Mouse (Mus musculus): ENCODE data around the gene Foxn3. TPM values are rescaled to one million over a fixed set of nuclear protein-coding genes. Genes with fewer than 3 reads are reported as not detected.

Gene Foxn3
- total and polyA plus RNA-seq, 3 experiments: 9.7 to 26.8 (median 11.0) TPM

GRCm38 (mm10) chr12:99433402-99433801 is 130.0 kb downstream of the Foxn3 start:
- no peak for TF ChIP-seq HCFC1 (IDR thresholded peaks at IDR 0.05; ENCODE audit: low read depth, low read length)
- no peak for TF ChIP-seq SMC3 (IDR thresholded peaks at IDR 0.05; ENCODE audit: low read depth, low read length)
- TF ChIP-seq USF1 (IDR thresholded peaks at IDR 0.05; ENCODE audit: low read depth, low read length): no peak
- no peak for TF ChIP-seq ZKSCAN1 (IDR thresholded peaks at IDR 0.05; ENCODE audit: borderline replicate concordance, low read depth, low read length)
- TF ChIP-seq KAT2A (IDR thresholded peaks at IDR 0.05; ENCODE audit: insufficient replicate concordance, low read length): no peak
- no peak for TF ChIP-seq MAX (IDR thresholded peaks at IDR 0.05; ENCODE audit: low read length)
- no peak for TF ChIP-seq ETS1 (conservative IDR thresholded peaks at IDR 0.05; ENCODE audit: low read depth, low read length)
- dilution Hi-C loops (cut with MboI; ENCODE audit: extremely low pct_ligation_motif_present, extremely low pct_unique_long_range_greater_than_20kb, low sequenced_read_pairs): no loop called here

GRCm38 (mm10) chr12:99431541-99431940 is 131.8 kb downstream of the Foxn3 start:
- Histone ChIP-seq H3K36me3 (replicated peaks in 1 of 2; ENCODE audit: control insufficient read depth in 1 of 2, insufficient read depth in 1 of 2, low read length in 1 of 2) (peaks cover 7 to 20% of the 10 kb centered on the region in 2 experiments), H3K4me1 (ENCODE audit: control insufficient read depth in 1 of 2, insufficient read depth in 2 of 2) (peaks cover 0 to 4% of the 10 kb centered on the region in 2 experiments; a peak in 3 of 4 replicates), H3K27me3 (replicated peaks) (no peaks in the 10 kb centered on the region), H3K9me3 (replicated peaks; ENCODE audit: low read length) (no peaks in the 10 kb centered on the region), H3K79me2 (replicated peaks; ENCODE audit: control insufficient read depth, extremely low read depth, insufficient read depth, poor library complexity, severe bottlenecking) (no peaks in the 10 kb centered on the region), H3K4me2 (ENCODE audit: insufficient read depth, low read depth, poor library complexity, severe bottlenecking) (no peak overlapping the region), H3K27ac (ENCODE audit: insufficient read depth, low read depth) (no peak overlapping the region), H3K4me3 (replicated peaks in 1 of 3; ENCODE audit: low read depth in 2 of 3, low read length in 2 of 3, poor library complexity in 1 of 3) (no peak overlapping the region), H3K9ac (ENCODE audit: insufficient read depth, low read depth) (no peak overlapping the region)
- TF ChIP-seq CHD1 (IDR thresholded peaks at IDR 0.05; ENCODE audit: low read depth, low read length) (no peak), MEF2A (IDR thresholded peaks at IDR 0.05; ENCODE audit: borderline replicate concordance, low read depth, low read length) (no peak), POLR2AphosphoS2 (IDR thresholded peaks at IDR 0.05; ENCODE audit: low read depth, low read length) (no peak), EP300 (IDR thresholded peaks at IDR 0.05; ENCODE audit: low read length) (no peak), ZC3H11A (IDR thresholded peaks at IDR 0.05; ENCODE audit: low read depth, low read length) (no peak), MAFK (IDR thresholded peaks at IDR 0.05; ENCODE audit: insufficient replicate concordance, low read length) (no peak), ZKSCAN1 (IDR thresholded peaks at IDR 0.05; ENCODE audit: borderline replicate concordance, low read depth, low read length) (no peak), USF1 (IDR thresholded peaks at IDR 0.05; ENCODE audit: low read depth, low read length) (no peak)
- no peak for DNase-seq (ENCODE audit: extremely low read depth)
- dilution Hi-C loops (cut with MboI; ENCODE audit: extremely low pct_ligation_motif_present, extremely low pct_unique_long_range_greater_than_20kb, low sequenced_read_pairs) (no loop called here), in situ Hi-C loops (cut with MboI; ENCODE audit: low pct_ligation_motif_present, low pct_unique_long_range_greater_than_20kb, low sequenced_read_pairs) (no loop called here)

More at GRCm38 (mm10) chr12:99433402-99433801, 130.0 kb downstream of the Foxn3 start:
- peaks cover 0 to 4% of the 10 kb centered on the region in 2 experiments; a peak in 3 of 4 replicates for H3K4me1 ChIP-seq (ENCODE audit: control insufficient read depth in 1 of 2, insufficient read depth in 2 of 2)
- no peaks in the 10 kb centered on the region for H3K9me3 ChIP-seq (replicated peaks; ENCODE audit: low read length)
- in situ Hi-C loops (cut with MboI; ENCODE audit: low pct_ligation_motif_present, low pct_unique_long_range_greater_than_20kb, low sequenced_read_pairs): no loop called here
- peaks cover 7 to 22% of the 10 kb centered on the region in 2 experiments for H3K36me3 ChIP-seq (replicated peaks in 1 of 2; ENCODE audit: control insufficient read depth in 1 of 2, insufficient read depth in 1 of 2, low read length in 1 of 2)
- no peaks in the 10 kb centered on the region for H3K27me3 ChIP-seq (replicated peaks)
- no peak overlapping the region for H3K4me3 ChIP-seq (replicated peaks in 1 of 3; ENCODE audit: low read depth in 2 of 3, low read length in 2 of 3, poor library complexity in 1 of 3)
- H3K9ac ChIP-seq (ENCODE audit: insufficient read depth, low read depth): no peak overlapping the region
- H3K27ac ChIP-seq (ENCODE audit: insufficient read depth, low read depth): no peak overlapping the region
- H3K79me2 ChIP-seq (replicated peaks; ENCODE audit: control insufficient read depth, extremely low read depth, insufficient read depth, poor library complexity, severe bottlenecking): no peaks in the 10 kb centered on the region
- no peak overlapping the region for H3K4me2 ChIP-seq (ENCODE audit: insufficient read depth, low read depth, poor library complexity, severe bottlenecking)
- DNase-seq (ENCODE audit: extremely low read depth): no peak

- in situ Hi-C loops (cut with MboI; ENCODE audit: low pct_ligation_motif_present, low pct_unique_long_range_greater_than_20kb, low sequenced_read_pairs) (no loop called here), dilution Hi-C loops (cut with MboI; ENCODE audit: extremely low pct_ligation_motif_present, extremely low pct_unique_long_range_greater_than_20kb, low sequenced_read_pairs) (no loop called here)
Observed at GRCm38 (mm10) chr12:99430992-99431391, 132.4 kb downstream of the Foxn3 start.

More at GRCm38 (mm10) chr12:99430992-99431391, 132.4 kb downstream of the Foxn3 start:
- H3K9me3 ChIP-seq (replicated peaks; ENCODE audit: low read length): no peaks in the 10 kb centered on the region
- peaks cover 0 to 4% of the 10 kb centered on the region in 2 experiments; a peak in 3 of 4 replicates for H3K4me1 ChIP-seq (ENCODE audit: control insufficient read depth in 1 of 2, insufficient read depth in 2 of 2)
- H3K36me3 ChIP-seq (replicated peaks in 1 of 2; ENCODE audit: control insufficient read depth in 1 of 2, insufficient read depth in 1 of 2, low read length in 1 of 2): peaks cover 7 to 24% of the 10 kb centered on the region in 2 experiments
- H3K27ac ChIP-seq (ENCODE audit: insufficient read depth, low read depth): no peak overlapping the region
- no peak overlapping the region for H3K9ac ChIP-seq (ENCODE audit: insufficient read depth, low read depth)
- DNase-seq (ENCODE audit: extremely low read depth): no peak
- H3K4me3 ChIP-seq (replicated peaks in 1 of 3; ENCODE audit: low read depth in 2 of 3, low read length in 2 of 3, poor library complexity in 1 of 3): no peak overlapping the region
- TF ChIP-seq ZMIZ1 (IDR thresholded peaks at IDR 0.05; ENCODE audit: low read depth, low read length): no peak
- TF ChIP-seq EP300 (IDR thresholded peaks at IDR 0.05; ENCODE audit: low read length): no peak
- no peak for TF ChIP-seq ZNF384 (IDR thresholded peaks at IDR 0.05; ENCODE audit: low read depth, low read length)
- no peak for TF ChIP-seq ZKSCAN1 (IDR thresholded peaks at IDR 0.05; ENCODE audit: borderline replicate concordance, low read depth, low read length)
- no peak for TF ChIP-seq MAFK (IDR thresholded peaks at IDR 0.05; ENCODE audit: insufficient replicate concordance, low read length)
- TF ChIP-seq CHD1 (IDR thresholded peaks at IDR 0.05; ENCODE audit: low read depth, low read length): no peak
- no peak for TF ChIP-seq MAX (IDR thresholded peaks at IDR 0.05; ENCODE audit: low read length)
- TF ChIP-seq UBTF (IDR thresholded peaks at IDR 0.05; ENCODE audit: low read depth, low read length): no peak
- TF ChIP-seq MXI1 (IDR thresholded peaks at IDR 0.05; ENCODE audit: low read depth, low read length): no peak
- no peak for TF ChIP-seq IRF4 (IDR thresholded peaks at IDR 0.05; ENCODE audit: low read depth, low read length)
- TF ChIP-seq TBP (conservative IDR thresholded peaks at IDR 0.05; ENCODE audit: low read depth, low read length): no peak
- TF ChIP-seq PAX5 (IDR thresholded peaks at IDR 0.05; ENCODE audit: low read length): no peak
- TF ChIP-seq NRF1 (IDR thresholded peaks at IDR 0.05; ENCODE audit: low read depth, low read length): no peak
- TF ChIP-seq CHD2 (IDR thresholded peaks at IDR 0.05; ENCODE audit: low read length): no peak
- no peak for TF ChIP-seq POLR2AphosphoS2 (IDR thresholded peaks at IDR 0.05; ENCODE audit: low read depth, low read length)
- no peak for TF ChIP-seq ZC3H11A (IDR thresholded peaks at IDR 0.05; ENCODE audit: low read depth, low read length)
- TF ChIP-seq SMC3 (IDR thresholded peaks at IDR 0.05; ENCODE audit: low read depth, low read length): no peak
- no peaks in the 10 kb centered on the region for H3K27me3 ChIP-seq (replicated peaks)
- H3K4me2 ChIP-seq (ENCODE audit: insufficient read depth, low read depth, poor library complexity, severe bottlenecking): no peak overlapping the region
- no peaks in the 10 kb centered on the region for H3K79me2 ChIP-seq (replicated peaks; ENCODE audit: control insufficient read depth, extremely low read depth, insufficient read depth, poor library complexity, severe bottlenecking)

Data from CH12.LX (cell line).